Mouse (Mus musculus) embryonic facial prominence, embryonic 15.5 days (tissue): ENCODE data around the gene Esp36. TPM values are rescaled to one million over a fixed set of nuclear protein-coding genes. Genes with fewer than 3 reads are reported as not detected.
"Not testable (repeated sequence)": the region's sequence is repeated elsewhere in the genome, so short reads cannot be mapped to it uniquely, and the experiment has no call there.

Experiments
- ATAC-seq: fragments of 200-750 bp; cut with Nextera tagmentation; 2 replicates; pipeline ENCODE4 v1.8.0; 2017; ENCODE audit warnings: low read depth, moderate TSS enrichment; ENCODE audit not compliant: insufficient number of reproducible peaks, low FRiP score, low TSS enrichment
- H3K27ac ChIP-seq: fragments of 300-500 bp; sonication (generic); replicated peaks from 2 replicates; pipeline ENCODE4 v1.5.1; 2015; ENCODE audit warnings: mild to moderate bottlenecking, inconsistent platforms
- H3K27me3 ChIP-seq: fragments of 300-500 bp; sonication (generic); 2 replicates; pipeline ENCODE4 v1.6.1; 2015; ENCODE audit warnings: inconsistent platforms
- H3K36me3 ChIP-seq: fragments of 300-500 bp; sonication (generic); 2 replicates; pipeline ENCODE4 v1.6.1; 2015; ENCODE audit warnings: mild to moderate bottlenecking, inconsistent platforms
- H3K4me1 ChIP-seq: fragments of 300-500 bp; sonication (generic); 2 replicates; pipeline ENCODE4 v1.6.1; 2015; ENCODE audit warnings: inconsistent platforms
- H3K4me2 ChIP-seq: fragments of 300-500 bp; sonication (generic); replicated peaks from 2 replicates; pipeline ENCODE4 v1.6.1; 2015; ENCODE audit warnings: mild to moderate bottlenecking, inconsistent platforms
- H3K4me3 ChIP-seq: fragments of 300-500 bp; sonication (generic); replicated peaks from 2 replicates; pipeline ENCODE4 v1.5.1; 2015; ENCODE audit warnings: mild to moderate bottlenecking, inconsistent platforms
- H3K9ac ChIP-seq: fragments of 300-500 bp; sonication (generic); 2 replicates; pipeline ENCODE4 v1.6.1; 2015; ENCODE audit warnings: inconsistent platforms
- H3K9me3 ChIP-seq: fragments of 300-500 bp; sonication (generic); replicated peaks from 2 replicates; pipeline ENCODE4 v1.6.1; 2016; ENCODE audit warnings: inconsistent platforms
- WGBS: fragments of 180-500 bp; shearing (Covaris S2); methylation state at CpG from one replicate; pipeline ENCODE4 v1.1.7; 2015; 5-methylcytosine and 5-hydroxymethylcytosine counted together
- polyA plus RNA-seq: library from polyadenylated mRNA; unstranded; fragments of >200 nt; fragmentation: Nextera tagmentation; extraction: Ambion mirVana; gene quantifications from 2 replicates; pipeline ENCODE4 v1.2.1, GENCODE M21; 2015

The Esp36 gene
- not detected in 2 replicates for polyA plus RNA-seq

DNA sequence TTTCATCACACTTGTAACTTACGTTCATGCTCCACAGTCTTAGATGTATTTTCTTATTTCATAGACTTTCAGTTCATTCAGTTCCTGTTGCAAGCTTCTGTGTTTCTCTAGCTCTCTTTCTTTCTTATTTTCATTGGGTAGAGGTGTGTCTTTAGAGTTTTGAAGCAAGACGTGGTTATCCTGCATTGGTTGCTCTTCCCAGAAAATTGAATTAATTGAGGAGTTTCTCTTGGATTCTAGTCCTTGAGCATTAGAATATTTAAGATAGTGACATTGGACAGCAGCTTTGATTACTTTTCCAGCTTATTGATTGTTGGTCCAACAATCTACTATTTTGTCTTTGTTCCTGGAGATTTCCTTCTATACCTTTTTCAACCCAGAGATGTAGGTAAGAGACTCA, at the start of gene Esp36:
Esp36 (minus strand) TSS at position 101 of the 400 bp plus-strand sequence.
- no peak within 1 kb of the TSS for H3K4me3 ChIP-seq
- H3K9ac ChIP-seq = no peak within 1 kb of the TSS
- H3K4me1 ChIP-seq = no peaks in the 10 kb centered on the region
- no peak for ATAC-seq
- H3K36me3 ChIP-seq = no peaks in the 10 kb centered on the region
- no peak within 1 kb of the TSS for H3K4me2 ChIP-seq
- no peaks in the 10 kb centered on the region for H3K27me3 ChIP-seq
- H3K27ac ChIP-seq = no peak within 1 kb of the TSS
- 73% methylated on average over 2 of the region's 2 CpGs for WGBS
- no peaks in the 10 kb centered on the region for H3K9me3 ChIP-seq

DNA sequence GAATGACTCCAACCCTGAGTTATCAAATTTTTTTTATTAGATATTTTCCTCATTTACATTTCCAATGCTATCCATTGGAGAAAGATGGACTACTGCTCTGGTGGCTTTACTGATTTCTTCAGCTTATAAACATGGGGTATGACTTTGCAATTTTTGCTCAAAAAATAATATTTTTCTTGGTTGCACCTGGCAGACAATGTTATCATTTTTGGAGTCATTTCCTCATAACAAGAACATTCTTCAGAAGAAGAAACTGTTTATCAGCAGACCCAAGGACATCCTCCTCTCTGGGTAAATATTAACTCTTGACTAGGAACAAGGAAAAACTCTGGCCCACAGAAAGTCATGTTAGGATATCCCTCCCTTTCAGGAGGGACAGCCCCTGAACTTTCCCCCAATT, 36.2 kb upstream of the Esp36 start:
- H3K27ac ChIP-seq, H3K36me3 ChIP-seq, H3K4me1 ChIP-seq, H3K27me3 ChIP-seq, H3K9me3 ChIP-seq, H3K9ac ChIP-seq, H3K4me2 ChIP-seq, ATAC-seq, H3K4me3 ChIP-seq: not testable (repeated sequence)

DNA sequence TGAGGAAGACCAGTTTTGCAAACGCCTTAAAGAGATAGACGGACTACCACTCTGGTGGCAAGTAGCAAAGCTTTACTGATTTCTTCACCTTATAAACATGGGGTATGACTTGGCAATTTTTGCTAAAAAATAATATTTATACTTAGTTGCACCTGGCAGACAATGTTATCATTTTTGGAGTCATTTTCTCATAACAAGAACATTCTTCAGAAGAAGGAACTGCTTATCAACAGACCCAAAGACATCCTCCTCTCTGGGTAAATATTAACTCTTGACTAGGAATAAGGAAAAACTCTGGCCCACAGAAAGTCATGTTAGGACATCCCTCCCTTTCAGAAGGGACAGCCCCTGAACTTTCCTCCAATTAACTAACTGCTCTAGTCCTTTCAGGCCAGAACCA, 30.7 kb upstream of the Esp36 start:
- Histone ChIP-seq H3K9me3 (no peaks in the 10 kb centered on the region), H3K27me3 (no peaks in the 10 kb centered on the region), H3K9ac (no peak overlapping the region), H3K36me3 (no peaks in the 10 kb centered on the region), H3K4me2 (no peak overlapping the region), H3K4me1 (no peaks in the 10 kb centered on the region), H3K27ac (no peak overlapping the region), H3K4me3 (no peak overlapping the region)
- WGBS = 89% methylated on average over 2 of the region's 2 CpGs
- ATAC-seq = no peak

DNA sequence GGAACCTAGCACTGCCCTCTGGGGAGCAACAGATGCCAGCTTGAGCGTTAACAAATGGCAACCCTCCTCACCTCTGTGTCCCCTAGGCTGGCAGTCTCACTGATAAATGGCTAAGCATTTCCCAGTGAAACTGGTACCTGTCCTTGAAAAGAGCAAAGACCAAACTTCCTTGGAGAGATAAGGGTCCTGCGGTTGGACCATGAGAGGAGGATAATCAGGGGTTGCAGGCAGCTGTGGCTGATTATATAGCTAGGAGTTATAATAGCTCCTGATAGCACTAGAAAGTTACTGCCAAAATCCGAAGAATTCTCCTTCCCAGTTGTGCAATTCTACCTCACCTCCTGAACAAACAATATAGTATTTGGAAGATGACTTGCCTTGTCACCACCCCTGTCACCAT, 13.8 kb downstream of the Esp36 start:
- H3K4me3 ChIP-seq = no peak overlapping the region
- 75% methylated on average over 3 of the region's 3 CpGs for WGBS
- no peak overlapping the region for H3K27ac ChIP-seq
- no peaks in the 10 kb centered on the region for H3K36me3 ChIP-seq
- no peaks in the 10 kb centered on the region for H3K27me3 ChIP-seq
- no peak for ATAC-seq
- no peak overlapping the region for H3K9ac ChIP-seq
- no peaks in the 10 kb centered on the region for H3K9me3 ChIP-seq
- no peak overlapping the region for H3K4me2 ChIP-seq
- no peaks in the 10 kb centered on the region for H3K4me1 ChIP-seq

DNA sequence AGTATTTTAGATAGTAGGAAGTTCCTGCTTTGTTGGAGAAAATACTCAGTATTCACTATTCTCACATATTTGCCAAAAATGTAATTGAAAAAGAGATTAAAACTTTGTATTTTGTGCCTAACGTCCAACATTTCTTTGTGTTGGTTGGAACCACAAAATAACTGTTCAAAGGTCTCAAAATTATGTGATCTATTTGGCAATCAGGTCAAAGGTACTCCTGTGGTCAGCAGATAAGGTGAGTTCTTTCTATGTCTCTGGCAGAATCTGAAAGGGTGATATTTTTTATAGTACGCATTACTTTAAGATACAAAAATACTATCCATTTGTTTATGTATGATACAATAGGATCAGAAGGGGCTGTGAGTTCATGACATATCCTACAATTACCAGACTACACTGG, 28.2 kb downstream of the Esp36 start:
- Histone ChIP-seq H3K27me3 (no peaks in the 10 kb centered on the region), H3K4me3 (no peak overlapping the region), H3K9ac (no peak overlapping the region), H3K9me3 (no peaks in the 10 kb centered on the region), H3K4me2 (no peak overlapping the region), H3K4me1 (no peaks in the 10 kb centered on the region), H3K36me3 (no peaks in the 10 kb centered on the region), H3K27ac (no peak overlapping the region)
- WGBS = 71% methylated on average over 2 of the region's 2 CpGs
- ATAC-seq = no peak

Other genes starting within 250 kb of the Esp36 start
- gene Olfr134, start 248.8 kb downstream of the Esp36 start, polyA plus RNA-seq = not detected in 2 replicates
- gene Olfr135, start 215.8 kb downstream of the Esp36 start, polyA plus RNA-seq = not detected in 2 replicates
- not detected in 2 replicates for gene Olfr138, start 159.2 kb downstream of the Esp36 start, polyA plus RNA-seq
- gene Olfr137, start 112.6 kb downstream of the Esp36 start, polyA plus RNA-seq = not detected in 2 replicates
- not detected in 2 replicates for gene Olfr136, start 90.4 kb downstream of the Esp36 start, polyA plus RNA-seq
- not detected in 2 replicates for gene Esp34, start 134.0 kb upstream of the Esp36 start, polyA plus RNA-seq
- gene Esp31, start 219.3 kb upstream of the Esp36 start, polyA plus RNA-seq = not detected in 2 replicates